Comparison of ENCODE assay signal across 8 mouse cellular contexts in genomic region chr7:102221899-102222298, GRCm38 (mm10). TPM values are rescaled to one million over a fixed set of nuclear protein-coding genes. Genes with fewer than 3 reads are reported as not detected.
DNase-seq lines count a peak whose midpoint lies in the region; ATAC-seq lines count a peak whose summit lies in the region.

No protein-coding gene starts in this region.

- peaks cover 5 to 6% of the 10 kb centered on the region in 2 experiments; a peak in 3 of 4 replicates for H3K4me1 ChIP-seq in heart, embryonic 14.5 days (ENCODE audit: control insufficient read depth in 2 of 2, insufficient read depth in 2 of 2, low read length in 2 of 2)
- no peaks in the 10 kb centered on the region for H3K4me1 ChIP-seq in hindbrain, embryonic 11.5 days (replicated peaks; ENCODE audit: control insufficient read depth, insufficient read depth, low read length)
- no peaks in the 10 kb centered on the region for H3K4me1 ChIP-seq in midbrain, embryonic 11.5 days (ENCODE audit: control insufficient read depth, insufficient read depth, low read length)

- ATAC-seq in heart, embryonic 14.5 days (ENCODE audit: insufficient number of reproducible peaks, insufficient read depth, low FRiP score, low read depth): no peak
- peak; percentile 28; the same call in 1 of the 2 replicates for ATAC-seq in hindbrain, embryonic 11.5 days (ENCODE audit: low FRiP score)
- ATAC-seq in midbrain, embryonic 11.5 days (ENCODE audit: low FRiP score): peak; percentile 31

- H3K27me3 ChIP-seq in heart, embryonic 14.5 days (ENCODE audit: control insufficient read depth, insufficient read depth, low read length): no peaks in the 10 kb centered on the region
- no peaks in the 10 kb centered on the region for H3K27me3 ChIP-seq in hindbrain, embryonic 11.5 days (ENCODE audit: control insufficient read depth, insufficient read depth, low read length)
- no peaks in the 10 kb centered on the region for H3K27me3 ChIP-seq in midbrain, embryonic 11.5 days (ENCODE audit: control insufficient read depth, insufficient read depth, low read length)

- 47% methylated on average over 1 of the region's 1 CpGs for WGBS in heart, embryonic 14.5 days
- 53% methylated on average over 1 of the region's 1 CpGs for WGBS in hindbrain, embryonic 11.5 days
- WGBS in midbrain, embryonic 11.5 days: 59% methylated on average over 1 of the region's 1 CpGs

- intact Hi-C loops in heart, postnatal 36 days (cut with DNase I): loop anchor here (2.0 kb wide), 2 partner anchors 29 kb away; no protein-coding TSS in a partner anchor

- H3K9me3 ChIP-seq in heart, embryonic 14.5 days (ENCODE audit: control insufficient read depth, low read length): no peaks in the 10 kb centered on the region
- H3K9me3 ChIP-seq in hindbrain, embryonic 11.5 days (ENCODE audit: control insufficient read depth, low read length): no peaks in the 10 kb centered on the region
- H3K9me3 ChIP-seq in midbrain, embryonic 11.5 days (ENCODE audit: control insufficient read depth, low read length): no peaks in the 10 kb centered on the region

- peak overlapping the region; percentile 80 for H3K4me2 ChIP-seq in heart, embryonic 14.5 days (ENCODE audit: low read length)
- H3K4me2 ChIP-seq in hindbrain, embryonic 11.5 days (replicated peaks; ENCODE audit: low read depth, low read length): no peak overlapping the region
- no peak overlapping the region for H3K4me2 ChIP-seq in midbrain, embryonic 11.5 days

- H3K9ac ChIP-seq in heart, embryonic 14.5 days (ENCODE audit: low read length): no peak overlapping the region
- H3K9ac ChIP-seq in hindbrain, embryonic 11.5 days (ENCODE audit: low read depth, low read length): no peak overlapping the region
- H3K9ac ChIP-seq in midbrain, embryonic 11.5 days (ENCODE audit: low read length): no peak overlapping the region

- DNase-seq in heart, postnatal 36 days: no peak
- DNase-seq in NIH3T3 (ENCODE audit: low read depth): peak; percentile 13
- DNase-seq in hindbrain, embryonic 11.5 days (ENCODE audit: low spot score): no peak
- DNase-seq in midbrain, embryonic 11.5 days (ENCODE audit: low spot score, missing footprints): no peak
- no peak for DNase-seq in adrenal gland, postnatal 10 days
- no peak for DNase-seq in urinary bladder, postnatal 4 days (ENCODE audit: low spot score in 2 of 2)
- DNase-seq in thymus, postnatal 10 days (ENCODE audit: low spot score in 2 of 2): no peak

- no peak overlapping the region; a peak in 1 of 4 replicates for H3K4me3 ChIP-seq in heart, embryonic 14.5 days (ENCODE audit: control insufficient read depth in 1 of 2, insufficient read depth in 1 of 2, low read depth in 1 of 2, low read length in 2 of 2)
- no peak overlapping the region for H3K4me3 ChIP-seq in hindbrain, embryonic 11.5 days (ENCODE audit: low read depth, low read length)
- H3K4me3 ChIP-seq in midbrain, embryonic 11.5 days (ENCODE audit: low read depth, low read length): no peak overlapping the region

- no peak overlapping the region for H3K27ac ChIP-seq in heart, embryonic 14.5 days (replicated peaks in 1 of 2; ENCODE audit: control insufficient read depth in 1 of 2, insufficient read depth in 1 of 2, low read depth in 2 of 2, low read length in 2 of 2)
- no peak overlapping the region for H3K27ac ChIP-seq in hindbrain, embryonic 11.5 days (ENCODE audit: low read depth, low read length)
- H3K27ac ChIP-seq in midbrain, embryonic 11.5 days (ENCODE audit: low read depth, low read length): no peak overlapping the region

- 0 out of 2 replicates have a peak, but pooled peaks cover 4% of the 10 kb centered on the region for H3K36me3 ChIP-seq in heart, embryonic 14.5 days (ENCODE audit: control insufficient read depth, insufficient read depth, low read length)
- H3K36me3 ChIP-seq in hindbrain, embryonic 11.5 days (ENCODE audit: control insufficient read depth, insufficient read depth, low read length): no peaks in the 10 kb centered on the region
- H3K36me3 ChIP-seq in midbrain, embryonic 11.5 days (ENCODE audit: control insufficient read depth, insufficient read depth, low read length): no peaks in the 10 kb centered on the region

RNA-seq across cellular contexts. Expression of gene Pgap2, which starts 11.9 kb away (rescaled TPM):
- 63.5 and 70.1 TPM in 2 replicates for polyA plus RNA-seq in heart, embryonic 14.5 days (2014; fragmentation: Nextera tagmentation; extraction: Ambion mirVana)
- 10 to 100 TPM; 67.3 to 73.6 TPM for total RNA-seq in heart, postnatal 36 days (2021)
- 47.4 and 50.3 TPM in 2 replicates for polyA plus RNA-seq in hindbrain, embryonic 11.5 days (2014; fragmentation: Nextera tagmentation; extraction: Ambion mirVana)
- polyA plus RNA-seq in midbrain, embryonic 11.5 days (2014; fragmentation: Nextera tagmentation; extraction: Ambion mirVana): 51.6 and 52.1 TPM in 2 replicates
- 100 to 1,000 TPM in 1 of 2 experiments, 10 to 100 TPM in 1; 86.1 to 109 TPM for total RNA-seq in adrenal gland, postnatal 10 days (2021)

RNA-seq across cellular contexts. Expression of gene Nup98, which starts 11.9 kb away (rescaled TPM):
- 27.3 and 27.6 TPM in 2 replicates for polyA plus RNA-seq in heart, embryonic 14.5 days (2014; fragmentation: Nextera tagmentation; extraction: Ambion mirVana)
- total RNA-seq in heart, postnatal 36 days (2021): 10 to 100 TPM; 31.0 to 31.8 TPM
- 40.0 and 42.1 TPM in 2 replicates for polyA plus RNA-seq in hindbrain, embryonic 11.5 days (2014; fragmentation: Nextera tagmentation; extraction: Ambion mirVana)
- polyA plus RNA-seq in midbrain, embryonic 11.5 days (2014; fragmentation: Nextera tagmentation; extraction: Ambion mirVana): 42.0 and 45.0 TPM in 2 replicates
- total RNA-seq in adrenal gland, postnatal 10 days (2021): 10 to 100 TPM; 49.4 to 49.7 TPM

RNA-seq across cellular contexts. Expression of gene Rhog, which starts 34.0 kb away (rescaled TPM):
- polyA plus RNA-seq in heart, embryonic 14.5 days (2014; fragmentation: Nextera tagmentation; extraction: Ambion mirVana): 43.8 and 46.2 TPM in 2 replicates
- total RNA-seq in heart, postnatal 36 days (2021): 10 to 100 TPM; 24.7 to 35.3 TPM
- polyA plus RNA-seq in hindbrain, embryonic 11.5 days (2014; fragmentation: Nextera tagmentation; extraction: Ambion mirVana): 35.3 and 35.5 TPM in 2 replicates
- 29.4 and 31.4 TPM in 2 replicates for polyA plus RNA-seq in midbrain, embryonic 11.5 days (2014; fragmentation: Nextera tagmentation; extraction: Ambion mirVana)
- 10 to 100 TPM; 47.9 to 57.5 TPM for total RNA-seq in adrenal gland, postnatal 10 days (2021)

RNA-seq across cellular contexts. Expression of gene Stim1, which starts 45.7 kb away (rescaled TPM):
- polyA plus RNA-seq in heart, embryonic 14.5 days (2014; fragmentation: Nextera tagmentation; extraction: Ambion mirVana): 13.1 and 15.0 TPM in 2 replicates
- 10 to 100 TPM; 21.8 to 29.7 TPM for total RNA-seq in heart, postnatal 36 days (2021)
- 9.3 and 10.3 TPM in 2 replicates for polyA plus RNA-seq in hindbrain, embryonic 11.5 days (2014; fragmentation: Nextera tagmentation; extraction: Ambion mirVana)
- 9.1 and 11.6 TPM in 2 replicates for polyA plus RNA-seq in midbrain, embryonic 11.5 days (2014; fragmentation: Nextera tagmentation; extraction: Ambion mirVana)
- 10 to 100 TPM; 76.4 to 77.1 TPM for total RNA-seq in adrenal gland, postnatal 10 days (2021)
